Mouse (Mus musculus) urinary bladder, adult 18-20 months (tissue): ENCODE measurements around the gene Kif16b.

Experiments
- DNase-seq, 2 experiments: peaks; one replicate each; pipeline ENCODE4 v3.0.0; 2022; ENCODE audit warnings: low spot score in 2 of 2, mixed read lengths in 2 of 2

Gene Kif16b

DNA sequence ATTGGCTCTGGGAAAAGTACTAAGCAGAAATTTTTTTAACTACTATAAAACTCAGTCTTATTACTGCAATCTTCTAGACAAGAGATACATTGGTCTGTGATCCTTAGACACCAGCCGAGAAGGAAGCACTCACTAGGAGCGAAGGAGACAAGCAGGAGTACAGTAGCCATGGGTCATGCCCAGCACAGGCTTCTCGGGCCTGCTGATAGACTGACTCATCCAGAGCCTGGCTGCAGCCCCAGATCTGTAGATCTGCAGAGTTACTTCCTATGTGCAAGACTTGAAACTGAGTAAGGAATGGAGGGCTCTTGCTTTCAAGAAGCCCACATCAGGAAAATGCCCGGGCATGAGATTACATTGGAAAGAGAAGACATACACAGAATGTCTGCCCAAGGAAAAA lies 169.0 kb downstream of the Kif16b start:
- DNase-seq: no peak

DNA sequence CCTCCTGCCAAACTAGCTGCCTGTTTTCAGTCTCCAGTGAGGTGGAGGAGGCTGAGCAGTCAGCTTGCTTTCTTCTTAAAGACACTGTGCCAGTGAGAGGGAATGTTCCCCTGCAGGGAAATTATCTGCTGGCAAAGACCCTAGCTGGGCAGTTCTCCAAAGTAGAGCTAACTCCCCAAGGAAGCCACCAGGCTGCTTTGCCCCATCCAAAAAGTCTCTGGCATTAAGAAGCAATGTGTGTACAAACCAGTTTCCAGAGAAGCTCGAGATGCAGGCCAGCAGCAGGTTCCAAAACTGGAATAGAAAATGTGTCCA lies 169.6 kb downstream of the Kif16b start:
- peak in 1 of 2 experiments; percentile 8 for DNase-seq

DNA sequence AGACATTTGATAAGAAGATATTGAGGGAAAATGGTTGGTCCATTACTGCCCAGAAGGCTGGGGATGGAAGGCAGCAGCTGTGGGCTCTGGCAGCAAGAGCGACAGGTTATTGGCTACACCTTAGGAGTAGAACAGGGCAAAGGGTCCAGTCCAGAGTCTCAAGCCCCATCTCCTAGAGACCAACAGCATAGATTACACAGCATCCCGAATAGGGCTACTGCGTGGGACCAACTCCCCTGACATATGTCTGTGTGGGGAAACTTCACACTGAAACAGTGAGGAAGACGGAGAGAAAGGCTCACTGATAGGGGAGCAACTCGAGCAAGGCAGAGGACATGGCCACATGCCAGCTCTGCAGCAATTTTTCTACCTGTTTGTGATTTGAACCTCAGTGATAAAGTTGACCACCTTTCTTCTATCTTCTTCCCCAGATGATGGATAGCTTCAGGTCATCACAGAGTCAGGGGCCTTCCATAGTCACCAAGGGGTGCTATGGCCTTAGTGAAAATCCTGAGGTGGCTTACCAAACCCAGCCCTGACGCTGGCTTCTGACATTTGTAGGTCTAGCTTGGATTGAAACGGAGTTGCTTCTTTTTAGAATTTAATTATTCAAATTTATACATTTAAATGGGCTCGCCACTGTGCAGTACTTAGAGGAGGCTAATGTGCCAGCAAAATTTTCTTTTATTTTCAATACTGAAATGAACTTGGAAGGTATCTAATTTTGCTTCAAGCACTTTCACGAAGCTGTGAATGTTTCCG lies 170.1 kb downstream of the Kif16b start:
- DNase-seq: no peak

DNA sequence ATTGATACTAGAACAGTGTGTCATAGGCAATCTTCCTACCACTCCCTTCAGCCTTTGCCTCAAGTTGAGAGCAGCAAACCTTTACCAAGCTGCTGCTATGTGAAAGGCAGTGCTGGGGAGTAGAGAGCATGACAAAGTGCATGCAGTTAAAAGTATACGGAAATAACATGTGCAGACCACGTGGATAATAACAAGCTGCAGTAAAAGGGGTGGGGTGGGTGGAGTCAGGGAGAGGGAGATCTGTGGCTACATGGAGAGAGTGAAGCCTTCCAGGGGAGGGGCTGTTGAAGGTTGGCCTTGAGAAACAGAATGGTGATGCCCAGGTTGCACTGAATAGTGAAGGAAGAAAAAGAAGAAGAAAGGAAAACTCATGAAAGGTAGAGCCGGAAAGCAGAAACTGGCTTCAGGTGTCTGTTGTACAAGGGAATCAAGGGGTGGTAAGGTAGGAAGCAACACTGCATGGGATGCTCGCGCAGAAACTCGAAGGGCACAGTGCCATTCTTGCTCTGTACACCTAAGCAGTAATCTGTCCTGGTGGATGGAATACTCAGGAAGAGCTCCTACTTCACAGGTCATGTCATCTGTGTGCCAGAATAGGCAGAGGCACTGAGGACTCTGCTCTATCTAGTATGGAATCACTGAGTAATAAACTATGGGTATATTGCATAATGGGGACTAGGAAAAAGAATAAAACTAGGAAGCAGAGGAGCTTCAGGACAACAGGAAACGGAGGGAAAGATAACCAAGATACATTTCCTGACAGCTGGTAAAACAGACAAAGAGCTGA lies 176.9 kb downstream of the Kif16b start:
- DNase-seq: no peak

DNA sequence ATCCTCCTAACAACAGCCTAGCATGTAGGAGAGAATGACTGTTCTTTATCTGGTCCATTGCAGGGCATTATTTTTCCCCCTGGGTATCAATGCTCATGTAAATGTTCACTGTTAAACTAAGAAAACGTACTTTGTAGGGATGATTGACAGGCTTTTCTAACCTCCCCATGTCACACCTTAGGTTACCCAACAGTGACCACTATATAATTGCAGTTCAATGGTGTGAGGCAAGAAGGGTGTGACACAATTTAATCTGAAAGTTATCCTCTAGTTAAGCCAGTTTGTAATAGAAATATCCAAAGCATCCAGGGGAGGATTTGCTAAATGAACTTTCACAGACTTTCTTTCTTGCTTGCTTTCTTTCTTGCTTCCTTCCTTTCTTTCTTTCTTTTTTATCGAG lies 181.2 kb downstream of the Kif16b start:
- DNase-seq: no peak

DNA sequence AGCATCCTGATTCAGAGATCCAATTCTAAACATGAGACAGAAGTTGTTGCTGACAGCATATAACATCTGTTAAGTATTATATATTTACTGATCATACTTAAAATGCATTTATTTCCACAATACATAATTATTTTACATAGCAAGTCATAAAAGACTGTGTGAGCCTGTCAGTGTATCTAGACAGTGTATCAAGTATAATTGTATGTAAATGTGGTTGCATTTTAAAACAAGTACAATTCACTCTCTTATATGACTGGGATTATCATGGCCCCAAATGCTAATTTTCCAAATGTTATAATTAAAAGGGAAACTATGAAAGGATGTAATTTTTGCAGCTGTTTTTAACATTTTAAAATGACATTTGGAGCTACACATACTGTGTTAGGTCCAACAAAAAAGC lies 182.3 kb downstream of the Kif16b start:
- no peak for DNase-seq

DNA sequence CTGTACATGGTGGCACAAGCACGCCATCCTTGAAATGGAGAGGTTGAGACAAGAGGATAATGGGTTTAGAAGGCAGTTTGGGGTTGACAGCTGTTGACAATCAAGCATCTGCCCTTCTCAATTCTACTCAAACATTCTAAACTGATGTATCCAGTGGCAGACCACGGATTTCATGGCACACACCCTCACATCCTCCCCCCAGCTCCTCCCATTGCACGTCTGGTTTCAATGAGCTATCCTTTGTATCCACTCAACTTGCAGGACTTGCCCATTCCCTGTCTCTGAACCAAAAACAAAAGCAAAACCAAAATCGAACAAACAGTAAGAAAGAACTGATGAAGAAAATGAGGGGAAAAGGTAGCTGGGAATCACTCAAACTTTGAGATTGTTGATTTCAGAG lies 183.7 kb downstream of the Kif16b start:
- DNase-seq: no peak

DNA sequence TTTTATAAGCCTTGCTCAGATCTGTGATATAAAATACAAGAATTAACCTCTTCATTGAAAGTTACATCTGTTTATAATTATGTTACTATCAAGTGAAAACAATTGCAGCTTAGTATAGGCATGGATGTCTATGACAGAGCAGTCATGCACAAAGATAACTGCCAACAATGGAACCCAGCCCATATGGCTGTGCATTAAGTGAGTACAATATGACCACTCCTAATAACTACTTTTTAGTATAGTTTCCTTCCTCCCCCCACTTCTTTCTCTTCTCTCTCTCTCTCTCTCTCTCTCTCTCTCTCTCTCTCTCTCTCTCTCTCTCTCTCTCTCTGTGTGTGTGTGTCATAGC lies 185.4 kb downstream of the Kif16b start:
- no peak for DNase-seq

DNA sequence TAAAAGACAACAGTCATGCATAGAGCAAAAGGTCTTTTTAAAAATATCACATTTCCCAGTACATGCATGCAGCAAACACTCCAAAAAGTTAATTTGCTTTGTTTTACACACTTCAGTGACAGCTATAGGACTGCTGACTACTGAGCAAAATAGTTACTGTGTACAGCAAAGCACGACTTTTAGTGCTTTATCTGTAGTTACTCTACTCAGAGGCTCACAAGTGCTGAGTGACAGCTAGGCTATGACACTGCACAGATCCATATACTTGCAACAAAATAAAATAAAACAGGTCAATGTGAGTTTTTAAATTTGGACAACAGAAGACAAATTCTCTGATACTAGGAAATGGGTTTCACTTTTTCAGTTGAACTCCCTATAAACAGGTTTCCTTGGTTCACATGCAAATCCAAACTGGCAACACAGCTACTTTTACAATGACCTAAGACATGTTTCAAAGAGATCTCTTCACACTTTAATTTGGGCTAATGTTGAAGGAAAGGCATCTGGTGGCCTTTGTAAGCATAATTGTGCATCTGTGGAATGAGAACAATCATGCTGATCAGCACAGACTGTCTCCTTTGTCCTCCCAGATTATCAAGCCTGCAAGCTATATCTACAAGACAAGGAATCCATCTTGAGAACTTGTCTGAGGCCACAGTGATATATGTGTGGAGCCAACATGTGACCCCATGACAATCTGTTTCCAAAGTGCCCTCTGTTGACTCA lies 186.0 kb downstream of the Kif16b start:
- DNase-seq: no peak

DNA sequence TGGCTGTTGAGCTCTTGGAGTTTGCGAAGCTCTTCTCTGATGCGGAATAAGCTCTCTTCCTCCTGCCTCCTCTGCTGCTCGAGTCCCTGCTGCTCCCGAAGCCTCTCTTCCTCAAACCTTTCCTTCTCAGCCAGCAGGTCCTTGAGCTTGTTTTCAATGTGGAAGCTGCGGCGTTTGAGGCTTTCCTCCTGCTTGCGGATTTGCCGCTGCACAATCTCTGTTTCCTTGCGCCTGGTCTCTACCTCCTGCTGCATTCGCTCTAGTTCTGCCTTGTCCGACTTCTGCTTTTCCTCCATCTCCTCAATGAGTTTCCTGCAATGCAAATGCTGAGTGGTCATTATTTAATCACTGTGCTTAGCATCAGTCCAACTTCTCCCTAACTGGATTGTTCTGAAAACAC lies 188.6 kb downstream of the Kif16b start:
- DNase-seq: no peak

DNA sequence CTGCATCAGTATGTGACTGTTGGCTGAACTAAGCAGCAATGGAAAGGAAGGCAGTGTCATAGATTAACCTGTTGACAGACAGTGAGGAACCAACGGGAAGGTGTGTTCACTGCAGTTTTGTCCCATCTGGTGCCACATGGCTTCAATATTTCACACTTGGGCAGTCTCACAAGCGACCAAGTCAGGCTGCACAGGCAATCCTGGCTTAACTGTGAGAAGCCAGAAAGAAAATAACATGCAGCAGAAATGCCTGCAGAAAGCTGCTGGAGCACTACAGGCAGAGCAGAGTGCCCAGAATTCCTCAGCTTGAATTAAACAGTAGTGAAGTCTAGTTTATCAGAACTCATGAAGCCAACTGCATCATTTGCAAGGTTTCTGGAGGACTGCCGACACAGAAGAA lies 192.0 kb downstream of the Kif16b start:
- DNase-seq: no peak

DNA sequence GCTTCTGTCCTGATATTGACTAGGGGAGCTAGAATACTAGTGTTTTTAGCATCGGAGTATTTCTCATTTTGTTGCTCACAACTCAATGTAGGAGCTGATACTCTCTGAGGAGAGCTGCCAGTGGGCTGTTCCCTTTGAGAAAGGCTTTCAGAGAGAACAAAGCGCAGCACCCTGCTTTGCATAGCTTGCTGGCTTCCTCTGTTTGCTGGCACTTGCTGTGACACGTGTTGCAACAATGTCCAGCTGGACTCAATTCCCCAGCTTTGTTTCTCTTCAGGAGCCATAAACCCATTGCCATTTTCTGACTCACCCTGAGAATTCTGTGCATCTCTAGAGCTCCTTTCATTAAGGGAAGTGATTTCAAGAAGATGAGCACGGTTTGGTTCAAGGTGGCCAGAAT lies 200.6 kb downstream of the Kif16b start:
- DNase-seq: peak in 1 of 2 experiments; percentile 16

DNA sequence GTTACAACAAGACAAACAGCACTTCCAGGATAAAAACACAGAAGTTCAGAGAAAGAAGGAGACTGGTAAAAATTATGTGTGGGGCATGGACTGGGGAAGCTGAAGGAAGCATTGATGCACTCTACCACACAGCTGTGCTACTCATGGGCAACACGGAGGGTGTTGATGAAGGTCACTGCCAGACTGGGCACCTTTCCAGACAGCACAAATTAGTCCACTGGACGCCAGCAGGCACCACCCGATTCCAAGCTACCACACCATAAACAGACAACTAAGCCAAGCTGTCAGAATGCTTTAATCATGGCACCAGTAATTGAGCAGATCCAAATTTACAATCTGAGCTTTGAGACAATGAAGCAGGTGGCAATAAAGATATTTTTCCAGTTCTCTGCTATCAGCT lies 202.7 kb downstream of the Kif16b start:
- DNase-seq: no peak

DNA sequence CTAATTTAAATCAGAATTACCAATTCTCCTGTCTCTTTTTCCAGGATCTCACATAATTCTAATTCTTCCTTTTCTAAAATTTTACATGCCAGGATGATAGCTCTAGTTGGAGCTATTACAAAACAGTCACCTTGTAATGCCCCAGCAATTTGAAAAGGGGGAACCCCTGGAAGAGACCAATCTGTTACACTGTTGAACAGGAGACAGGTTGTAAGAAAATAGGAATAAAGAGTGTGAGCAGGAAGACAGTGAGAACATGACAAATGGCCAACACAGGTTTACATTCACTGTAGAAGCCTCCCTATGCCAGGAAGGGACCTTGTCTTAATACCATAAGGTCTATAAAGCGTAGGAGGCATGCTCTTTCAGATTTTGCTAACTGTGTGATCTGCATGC lies 206.4 kb downstream of the Kif16b start:
- no peak for DNase-seq

DNA sequence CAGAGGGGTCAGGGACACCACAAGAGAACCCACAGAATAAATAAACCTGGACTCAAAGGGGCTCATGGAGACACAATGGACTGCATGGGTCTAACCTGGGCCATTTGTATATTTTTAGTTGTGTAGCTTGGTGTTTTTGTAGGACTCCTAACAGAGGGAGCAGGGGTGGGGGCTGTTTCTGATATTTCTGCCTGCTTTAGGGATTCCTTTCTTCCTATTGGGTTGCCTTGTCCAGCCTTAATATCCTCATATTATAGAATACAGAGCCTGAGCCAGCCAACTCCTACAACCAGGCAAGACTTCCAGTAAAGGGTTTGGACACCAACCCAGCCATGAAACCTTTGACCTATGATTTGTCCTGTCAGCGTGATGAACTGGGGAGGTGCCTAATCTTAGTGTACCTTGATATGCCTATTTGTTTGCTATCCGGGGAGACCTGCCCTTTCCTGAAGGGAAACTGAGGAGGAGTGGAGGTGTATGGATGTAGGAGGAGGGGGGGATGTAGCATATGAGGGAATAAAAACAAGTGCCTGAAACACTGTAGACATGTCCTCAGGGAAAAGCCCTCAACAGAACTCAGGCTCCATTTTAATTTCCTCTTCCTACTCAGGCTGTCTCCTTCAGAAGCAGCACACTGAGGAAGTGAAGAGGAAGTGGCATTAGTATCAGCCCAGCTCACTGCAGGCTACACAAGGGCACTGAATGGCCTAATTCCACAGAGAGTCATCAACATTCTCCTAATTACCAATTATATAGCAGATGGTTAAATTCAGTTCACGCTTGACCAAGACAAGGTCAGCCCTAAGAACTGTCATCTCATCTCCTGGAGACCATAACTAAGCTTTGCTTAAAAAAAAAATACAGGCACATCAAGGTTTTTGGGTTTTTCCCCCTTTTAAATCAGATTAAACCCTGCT lies 207.1 kb downstream of the Kif16b start:
- DNase-seq: no peak

DNA sequence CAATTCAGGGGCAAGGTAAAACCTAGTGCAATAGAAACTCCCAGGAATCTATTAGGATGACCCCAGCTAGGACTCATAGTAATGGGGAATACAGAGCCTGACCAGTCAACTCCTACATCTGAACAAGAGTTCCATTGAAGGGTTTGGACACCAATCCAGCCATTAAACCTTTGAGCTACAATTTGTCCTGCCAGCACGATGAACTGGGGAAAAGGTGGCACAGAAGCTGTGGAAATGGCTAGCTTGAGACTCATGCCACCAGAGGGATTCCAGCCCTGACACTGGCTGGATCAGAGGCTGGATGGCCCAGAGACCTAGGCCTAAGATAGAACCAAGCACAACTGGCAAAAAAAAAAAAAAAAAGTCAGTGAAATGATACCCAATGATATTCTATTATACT lies 207.9 kb downstream of the Kif16b start:
- no peak for DNase-seq

DNA sequence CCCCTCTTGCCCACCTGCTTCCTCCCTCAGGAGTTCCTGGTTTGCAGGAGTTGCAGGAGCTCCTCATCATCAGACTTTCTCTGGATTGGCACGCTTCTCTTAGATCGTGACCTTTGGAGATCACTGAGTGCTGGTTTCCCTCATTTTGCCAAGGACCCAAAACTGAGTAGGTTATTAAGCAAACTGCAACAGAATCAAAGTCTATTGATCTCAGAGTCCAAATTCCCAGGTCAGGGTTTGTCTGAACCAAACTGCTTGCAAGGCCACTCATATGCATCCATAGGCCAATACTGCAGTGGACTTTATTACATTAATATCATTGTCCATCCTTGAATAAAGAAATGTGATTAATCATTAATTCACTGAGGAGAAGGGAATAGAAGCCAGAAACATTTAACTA lies 211.8 kb downstream of the Kif16b start:
- no peak for DNase-seq

DNA sequence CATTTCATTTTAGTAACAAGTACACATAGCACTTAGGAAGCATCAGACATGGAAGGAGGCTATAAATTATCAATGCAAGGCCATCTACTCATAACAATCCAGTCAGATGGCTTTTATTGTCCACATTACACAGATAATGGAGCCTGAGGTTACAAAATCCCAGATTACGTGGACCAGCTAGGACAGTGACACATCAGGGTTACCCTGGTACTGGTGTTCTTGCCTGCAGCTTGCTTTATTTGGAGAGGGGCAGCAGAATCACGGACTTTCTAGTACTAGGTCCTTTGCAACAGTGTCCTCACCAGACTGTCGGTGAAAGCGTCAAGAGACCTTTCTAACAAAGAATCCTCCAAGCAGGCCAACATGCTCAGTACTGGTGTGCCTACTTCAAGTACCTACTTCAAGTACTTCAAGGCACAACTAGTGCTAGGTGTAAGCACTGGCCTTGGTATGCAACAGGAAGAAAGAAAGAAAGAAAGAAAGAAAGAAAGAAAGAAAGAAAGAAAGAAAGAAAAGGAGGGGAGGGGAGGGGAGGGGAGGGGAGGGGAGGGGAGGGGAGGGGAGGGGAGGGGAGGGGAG lies 213.3 kb downstream of the Kif16b start:
- no peak for DNase-seq

DNA sequence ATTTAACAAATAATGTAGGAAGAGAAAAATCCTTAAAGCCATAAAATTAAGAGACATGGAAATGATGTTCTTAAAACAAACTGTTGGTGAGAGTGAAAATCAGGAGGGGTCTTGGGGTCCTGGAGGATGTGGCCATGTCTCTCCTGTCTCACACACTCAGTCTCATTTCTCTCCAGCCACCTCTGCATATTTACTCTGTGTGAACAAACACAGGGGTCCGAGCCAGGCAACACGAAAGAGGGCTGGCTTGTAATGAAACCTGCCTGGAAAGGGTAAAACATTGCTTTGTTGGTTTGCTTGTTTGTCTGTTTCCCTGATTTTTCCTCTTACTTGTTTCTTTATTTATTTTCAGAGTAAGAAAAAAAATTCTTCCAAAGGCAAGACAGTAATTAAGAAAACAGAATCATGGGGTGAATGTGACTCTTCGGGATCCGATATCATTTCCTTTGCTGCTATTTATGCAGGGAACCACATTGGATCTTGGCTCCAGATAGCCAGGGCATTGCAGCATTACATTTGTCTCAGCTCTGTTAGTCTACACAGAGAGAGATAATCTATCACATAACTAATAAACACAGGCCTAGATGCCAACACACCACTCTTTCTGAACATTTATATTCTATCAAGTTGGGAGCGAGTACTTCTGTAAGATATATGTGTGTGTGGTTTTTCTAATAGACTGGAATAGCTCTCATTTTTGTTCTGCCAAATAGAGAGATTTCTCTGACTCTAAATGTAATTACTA lies 218.2 kb downstream of the Kif16b start:
- no peak for DNase-seq

DNA sequence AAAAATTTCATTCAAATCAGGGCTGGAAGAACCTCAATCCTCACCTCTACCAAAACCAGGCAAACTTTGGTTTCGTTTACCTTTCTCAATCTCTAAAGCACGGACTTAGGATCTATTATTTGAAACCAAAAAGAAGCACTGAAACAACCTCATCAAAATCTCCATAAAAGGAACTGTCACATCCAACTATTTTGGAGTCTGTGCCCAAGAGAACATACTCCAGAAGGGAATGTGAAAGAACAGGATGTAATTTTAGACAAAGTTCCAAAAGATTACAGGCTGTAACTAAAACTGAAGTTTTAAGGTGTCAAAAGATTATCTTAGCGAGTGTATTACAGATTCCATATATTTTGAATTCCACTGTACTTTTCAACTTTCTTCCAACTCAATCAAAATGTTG lies 232.9 kb downstream of the Kif16b start:
- DNase-seq: no peak

DNA sequence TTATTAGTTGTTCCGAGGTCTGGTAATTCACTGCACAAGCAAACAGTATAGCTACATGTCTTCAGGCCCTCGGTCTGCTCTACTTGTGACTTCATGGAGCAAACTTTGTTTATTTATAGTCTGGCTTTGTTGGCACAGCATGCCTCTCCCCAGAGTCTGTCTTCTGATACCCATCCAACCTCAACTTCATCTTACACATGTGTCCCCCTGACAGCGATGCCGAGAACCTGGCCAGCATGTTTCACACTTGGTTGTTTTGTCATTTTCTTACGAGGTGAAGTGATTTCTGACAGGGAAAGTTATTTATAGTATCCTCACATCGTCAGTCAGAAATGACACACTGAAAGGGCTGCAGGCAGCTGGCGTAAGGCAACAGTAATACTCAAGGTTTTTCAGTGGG lies 249.7 kb downstream of the Kif16b start:
- DNase-seq: no peak
